Mouse (Mus musculus): ENCODE measurements around the gene Farp2.
A peak's percentile ranks its signal among the peaks of the same experiment; 100 is the strongest.
"Not testable (repeated sequence)": the region's sequence is repeated elsewhere in the genome, so short reads cannot be mapped to it uniquely, and the experiment has no call there.

Farp2 gene

DNA sequence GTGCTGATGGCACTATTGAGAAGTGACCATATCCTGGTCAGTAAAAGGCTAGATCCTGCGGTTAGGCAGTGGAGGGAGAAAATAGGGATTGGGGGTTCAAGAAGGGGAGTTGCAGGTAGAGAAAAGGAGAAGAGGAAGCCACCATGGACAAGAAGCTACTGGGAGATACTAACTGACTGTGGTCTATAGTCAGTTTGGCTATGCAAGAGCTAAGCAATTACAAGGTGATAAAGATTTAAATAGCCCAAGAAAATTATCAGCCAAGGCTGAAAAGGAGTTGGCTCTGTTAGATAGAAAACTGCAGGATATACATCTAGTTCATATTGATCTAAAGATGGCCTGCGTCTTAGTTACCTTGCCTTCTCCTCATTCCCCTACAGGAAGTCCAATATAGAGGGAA is 130.8 kb downstream of the Farp2 start:
- no peak for TF ChIP-seq GATA4 (IDR thresholded peaks at IDR 0.05; ENCODE audit: insufficient replicate concordance, low read length)

DNA sequence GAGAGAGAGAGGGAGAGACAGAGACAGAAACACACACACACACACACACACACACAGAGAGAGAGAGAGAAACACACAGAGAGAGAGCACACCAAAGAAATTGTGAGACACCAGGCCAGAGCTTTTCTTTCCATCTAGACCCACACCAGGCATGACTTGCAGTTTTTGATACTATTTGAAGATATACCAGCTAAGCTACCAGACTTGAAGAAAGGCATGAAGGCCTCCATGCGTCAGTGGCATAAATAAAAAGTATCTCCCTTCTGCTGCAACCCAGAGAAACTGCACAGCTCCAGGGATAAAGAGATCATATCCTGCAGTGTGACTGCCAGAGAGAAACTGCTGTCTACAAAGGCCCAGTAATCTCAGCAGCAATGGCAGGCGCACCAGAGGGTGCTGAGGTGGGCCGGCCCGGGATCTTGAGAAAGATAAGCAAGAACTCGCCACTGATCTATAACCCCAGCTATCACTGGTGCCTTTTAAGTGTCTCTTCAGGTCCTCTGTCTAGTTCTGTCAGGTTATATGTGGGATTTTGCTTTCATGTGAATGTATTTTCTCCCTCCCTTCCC is 137.8 kb downstream of the Farp2 start:
- no peak for TF ChIP-seq GATA4 (IDR thresholded peaks at IDR 0.05; ENCODE audit: insufficient replicate concordance, low read length)

GRCm38 (mm10) chr1:93654275-93654674 is 142.4 kb downstream of the Farp2 start:
- no peak for TF ChIP-seq GATA4 (IDR thresholded peaks at IDR 0.05; ENCODE audit: insufficient replicate concordance, low read length)

DNA sequence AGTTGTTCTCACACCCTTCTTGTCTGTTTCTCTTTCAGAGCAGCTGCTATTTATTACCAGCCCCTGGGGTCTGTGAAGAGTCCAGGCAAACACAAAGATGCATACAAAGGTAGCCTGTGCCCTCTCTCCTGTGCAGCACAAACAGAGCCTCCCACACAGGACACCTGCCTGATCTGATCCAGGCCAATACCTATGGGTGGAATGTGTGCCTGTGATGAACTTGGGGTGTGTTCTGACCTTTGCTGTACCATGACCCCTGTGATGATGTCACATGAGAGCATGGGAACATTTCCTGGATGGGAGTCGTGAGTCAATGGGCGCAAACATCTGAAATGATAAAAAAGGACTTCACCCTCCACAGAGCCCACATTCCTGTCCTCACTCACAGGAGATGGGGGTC is 142.9 kb downstream of the Farp2 start:
- no peak for TF ChIP-seq GATA4 (IDR thresholded peaks at IDR 0.05; ENCODE audit: insufficient replicate concordance, low read length)

GRCm38 (mm10) chr1:93656325-93657024 is 144.6 kb downstream of the Farp2 start:
- TF ChIP-seq GATA4 (IDR thresholded peaks at IDR 0.05; ENCODE audit: insufficient replicate concordance, low read length) = no peak

- TF ChIP-seq GATA4 (IDR thresholded peaks at IDR 0.05; ENCODE audit: insufficient replicate concordance, low read length) = no peak
These were observed 145.1 kb downstream of the Farp2 start for GRCm38 (mm10) chr1:93657025-93657360.

GRCm38 (mm10) chr1:93658559-93658958 is 146.7 kb downstream of the Farp2 start, which contains the start of gene Stk25:
Gene Stk25, minus strand, starts transcription at chr1:93658659.
- not testable (repeated sequence) for TF ChIP-seq GATA4 (IDR thresholded peaks at IDR 0.05; ENCODE audit: insufficient replicate concordance, low read length)

- TF ChIP-seq GATA4 (IDR thresholded peaks at IDR 0.05; ENCODE audit: insufficient replicate concordance, low read length) = peak; percentile 43; the same call in 1 of the 2 replicates
These were observed 156.0 kb downstream of the Farp2 start for GRCm38 (mm10) chr1:93667760-93668400.

DNA sequence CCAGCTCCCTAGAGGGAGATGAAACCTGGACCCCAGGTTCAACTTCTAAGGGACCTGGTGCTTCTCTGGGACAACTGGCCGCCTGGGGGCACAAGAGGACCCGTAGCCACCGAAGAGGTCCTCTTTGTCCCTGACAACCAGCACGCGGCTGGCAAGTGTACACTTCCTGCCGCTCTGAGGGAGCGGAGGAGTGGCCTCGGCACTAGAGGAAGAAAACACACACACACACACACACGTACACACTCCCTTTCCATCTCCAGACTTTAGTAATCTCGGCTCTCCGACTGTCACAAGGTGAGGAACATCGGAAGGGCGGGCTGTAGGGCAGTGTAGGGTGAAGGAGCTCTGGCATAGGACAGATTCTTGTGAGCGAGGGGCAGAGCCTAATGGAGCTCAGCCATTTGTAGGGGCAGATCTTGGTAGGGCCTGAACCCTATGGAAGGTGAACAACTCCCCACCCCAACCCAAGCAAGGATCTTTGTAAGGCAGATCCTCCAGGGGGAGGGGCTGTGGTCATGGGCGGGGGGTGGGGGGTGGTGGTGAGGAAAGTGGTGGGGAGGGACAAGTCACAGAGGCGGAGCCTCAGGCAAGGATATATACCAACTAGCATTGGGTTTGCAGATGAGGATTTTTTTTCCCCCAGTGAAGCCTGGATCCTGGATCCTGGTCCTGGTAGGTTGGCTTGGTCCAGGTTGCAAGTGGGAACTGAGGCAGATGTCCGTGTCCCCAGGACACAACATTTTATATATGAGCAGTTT is 157.1 kb downstream of the Farp2 start:
- no peak for TF ChIP-seq GATA4 (IDR thresholded peaks at IDR 0.05; ENCODE audit: insufficient replicate concordance, low read length)

DNA sequence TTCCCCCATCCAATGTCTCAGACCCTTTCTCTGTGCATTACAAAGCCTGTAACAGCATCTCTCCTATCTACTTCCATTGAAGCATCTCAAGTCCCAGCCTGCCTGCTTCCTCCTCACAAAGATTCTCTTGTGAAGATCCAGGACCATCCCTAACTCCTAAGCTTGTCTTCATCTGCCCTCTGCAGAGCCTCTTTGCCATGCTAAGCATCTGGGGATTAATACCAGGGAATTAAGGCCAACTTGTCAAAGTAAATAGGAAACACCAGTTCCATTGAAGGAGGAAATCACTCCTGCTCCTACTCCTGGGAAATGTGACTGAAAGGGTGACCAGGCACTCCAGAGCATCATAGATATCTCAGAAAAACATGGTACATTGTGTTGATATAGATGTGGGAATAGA is 158.1 kb downstream of the Farp2 start:
- no peak for TF ChIP-seq GATA4 (IDR thresholded peaks at IDR 0.05; ENCODE audit: insufficient replicate concordance, low read length)
